Mouse (Mus musculus) heart, postnatal 0 days (tissue): Measurements from ENCODE around the gene Crim1.

ENCODE experiments used
- CTCF ChIP-seq: IDR thresholded peaks from 2 replicates; pipeline ENCODE4 v1.5.1; 2016; ENCODE audit warnings: antibody characterized with exemption, control low read depth, low read depth
- EP300 ChIP-seq: IDR thresholded peaks from 2 replicates; pipeline ENCODE4 v1.6.1; 2016; ENCODE audit warnings: antibody characterized with exemption, low read depth

DNA sequence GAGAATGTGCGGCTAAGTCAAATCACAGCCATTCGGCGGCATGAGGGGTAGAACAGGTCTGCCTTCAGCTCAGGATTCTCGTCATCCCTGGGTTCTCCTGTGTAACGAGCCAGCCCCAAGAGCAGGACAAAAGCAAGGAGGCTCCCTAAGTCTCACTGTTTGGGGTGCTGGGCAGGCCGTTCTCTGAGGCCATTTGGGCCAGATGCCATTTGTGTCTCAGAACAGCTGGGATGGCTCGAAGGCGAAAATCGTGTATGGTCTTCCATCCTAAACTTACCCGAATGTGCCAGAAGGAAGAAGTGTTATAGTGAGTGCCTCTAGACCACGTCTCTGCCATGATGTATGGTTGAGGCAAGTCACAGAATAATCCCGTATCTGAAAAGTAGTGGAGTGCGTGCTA is 86.0 kb downstream of the Crim1 start:
- TF ChIP-seq CTCF (no peak), EP300 (no peak)
